Comparison of ENCODE assay signal across 8 mouse cellular contexts in the genomic region with DNA sequence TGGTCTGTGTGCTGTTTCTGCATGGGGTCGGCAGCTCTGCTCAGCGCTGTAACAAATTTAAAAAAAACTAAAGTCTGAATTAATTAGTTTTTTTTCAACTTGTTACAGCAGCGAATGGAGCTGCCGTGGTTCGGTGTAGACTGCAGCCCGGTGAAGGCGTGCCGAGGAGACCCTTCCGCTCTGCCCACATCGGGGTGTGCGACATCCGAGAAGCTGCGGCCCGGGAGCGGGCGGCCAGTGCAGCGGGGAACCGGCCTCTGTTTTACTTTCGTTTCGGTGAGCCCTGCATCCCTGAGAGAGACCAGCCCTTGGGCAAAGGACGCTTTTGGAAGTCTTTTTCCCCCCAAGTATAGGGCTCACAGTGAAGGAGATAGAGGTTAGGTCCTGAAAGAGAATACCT.
DNase-seq lines count a peak whose midpoint lies in the region; ATAC-seq and TF ChIP-seq lines count a peak whose summit lies in the region.

No protein-coding gene starts in this region.

- H3K4me2 ChIP-seq in kidney, embryonic 16.5 days (replicated peaks; ENCODE audit: low read depth, low read length): peak overlapping the region; percentile 41

- H3K27ac ChIP-seq in left cerebral cortex, adult 2 months: no peak overlapping the region
- H3K27ac ChIP-seq in heart, embryonic 10.5 days: 0 out of 2 replicates have a peak overlapping the region, but pooled peaks have one; percentile 3
- H3K27ac ChIP-seq in kidney, embryonic 16.5 days (ENCODE audit: low read length): no peak overlapping the region

- peaks cover 1% of the 10 kb centered on the region; the same call in 1 of the 2 replicates for H3K4me1 ChIP-seq in heart, embryonic 10.5 days
- H3K4me1 ChIP-seq in kidney, embryonic 16.5 days (ENCODE audit: insufficient read depth, low read length): no peaks in the 10 kb centered on the region

- no peaks in the 10 kb centered on the region for H3K9me3 ChIP-seq in heart, embryonic 10.5 days
- H3K9me3 ChIP-seq in kidney, embryonic 16.5 days (ENCODE audit: low read length): no peaks in the 10 kb centered on the region

- peak; percentile 67; the same call in 1 of the 2 replicates for ATAC-seq in kidney, embryonic 16.5 days (ENCODE audit: low FRiP score, low TSS enrichment)

- 0 out of 2 replicates have a peak overlapping the region, but pooled peaks have one; percentile 8 for H3K9ac ChIP-seq in kidney, embryonic 16.5 days (replicated peaks; ENCODE audit: low read length)

- WGBS in heart, embryonic 10.5 days: 45% methylated on average over 21 of the region's 21 CpGs
- WGBS in kidney, embryonic 16.5 days: 60% methylated on average over 21 of the region's 21 CpGs

- no peaks in the 10 kb centered on the region for H3K36me3 ChIP-seq in heart, embryonic 10.5 days
- no peaks in the 10 kb centered on the region for H3K36me3 ChIP-seq in kidney, embryonic 16.5 days (ENCODE audit: insufficient read depth, low read length)

- DNase-seq in left cerebral cortex, adult 2 months (ENCODE audit: extremely low spot score in 1 of 2, low spot score in 2 of 2): no peak
- DNase-seq in left cerebral cortex, postnatal 36 days (ENCODE audit: low spot score in 2 of 2): no peak
- peak; percentile 50 for DNase-seq in adrenal gland, postnatal 14 days
- DNase-seq in heart, embryonic 10.5 days (ENCODE audit: low spot score): peak; percentile 77
- DNase-seq in lung, postnatal 14 days: peak; percentile 37
- peak; percentile 7 to 10 for DNase-seq in spleen, postnatal 14 days (ENCODE audit: low spot score in 2 of 2)
- DNase-seq in layer of hippocampus, adult 9-11 months: no peak

- intact Hi-C loops in left cerebral cortex, adult 2 months (cut with DNase I): no loop called here
- intact Hi-C loops in left cerebral cortex, postnatal 36 days (cut with DNase I): no loop called here

- peak overlapping the region; percentile 36 for H3K4me3 ChIP-seq in left cerebral cortex, adult 2 months
- peak overlapping the region; percentile 47 for H3K4me3 ChIP-seq in heart, embryonic 10.5 days
- H3K4me3 ChIP-seq in kidney, embryonic 16.5 days (ENCODE audit: low read length): peak overlapping the region; percentile 40

- H3K27me3 ChIP-seq in heart, embryonic 10.5 days (ENCODE audit: insufficient read depth, poor library complexity, severe bottlenecking): no peaks in the 10 kb centered on the region
- H3K27me3 ChIP-seq in kidney, embryonic 16.5 days (ENCODE audit: insufficient read depth, low read length): no peaks in the 10 kb centered on the region

- no peak for TF ChIP-seq CTCF in left cerebral cortex, adult 2 months (IDR thresholded peaks at IDR 0.05)

Comparison
In these comparisons a context has a peak if more than half of its experiments do, and no peak if none do; other contexts are left out.
1. DNase-seq: peak in adrenal gland, postnatal 14 days (single experiment), heart, embryonic 10.5 days (single experiment), lung, postnatal 14 days (single experiment) and spleen, postnatal 14 days (2 of 2); none in left cerebral cortex, adult 2 months (0 of 2), left cerebral cortex, postnatal 36 days (0 of 2) and layer of hippocampus, adult 9-11 months (single experiment).
2. Peak in every context shown above with its lines, with median percentiles within 50 percentile points of each other: H3K4me3 ChIP-seq.